Comparison of ENCODE assay signal across 10 mouse cellular contexts in genomic region chr16:89944050-89944449, GRCm38 (mm10).
DNase-seq lines count a peak whose midpoint lies in the region; ATAC-seq and TF ChIP-seq lines count a peak whose summit lies in the region.
"Had no signal": no experiment of that assay in that cellular context is flagged by ENCODE, and none has a peak within 500 bp of the region (broad histone marks: within the 10 kb centered on the region; RNA-seq: fewer than 3 reads in every experiment).

No protein-coding gene starts in this region.

- no peak overlapping the region for H3K9ac ChIP-seq in embryonic facial prominence, embryonic 14.5 days (ENCODE audit: low read depth, low read length)
- H3K9ac ChIP-seq in hindbrain, postnatal 0 days (replicated peaks; ENCODE audit: low read length) = peak overlapping the region; percentile 4; the same call in 1 of the 2 replicates
- no peak overlapping the region for H3K9ac ChIP-seq in neural tube, embryonic 12.5 days
- no peak overlapping the region for H3K9ac ChIP-seq in liver, embryonic 11.5 days (ENCODE audit: low read depth, low read length)

- no peak overlapping the region for H3K4me2 ChIP-seq in embryonic facial prominence, embryonic 14.5 days (ENCODE audit: low read depth, low read length)
- peak overlapping the region; percentile 31 for H3K4me2 ChIP-seq in hindbrain, postnatal 0 days (ENCODE audit: low read depth, low read length)
- peak overlapping the region; percentile 30 for H3K4me2 ChIP-seq in neural tube, embryonic 12.5 days (replicated peaks)
- no peak overlapping the region for H3K4me2 ChIP-seq in liver, embryonic 11.5 days

- peak; percentile 30; the same call in 1 of the 2 replicates for ATAC-seq in embryonic facial prominence, embryonic 14.5 days (ENCODE audit: low read depth)
- ATAC-seq in hindbrain, postnatal 0 days = peak; percentile 76
- ATAC-seq in neural tube, embryonic 12.5 days (ENCODE audit: low FRiP score, low read depth) = peak; percentile 72
- no peak for ATAC-seq in liver, embryonic 11.5 days (replicated peaks; ENCODE audit: low FRiP score)

- TF ChIP-seq CTCF in kidney, adult 2 months (conservative IDR thresholded peaks at IDR 0.05; ENCODE audit: insufficient read depth, insufficient read length, low read depth, low read length) = no peak
- TF ChIP-seq CTCF in hindbrain, postnatal 0 days (IDR thresholded peaks at IDR 0.05; ENCODE audit: low read depth) = no peak

- no peak overlapping the region for H3K4me3 ChIP-seq in kidney, adult 2 months (ENCODE audit: insufficient read depth, low read depth, low read length)
- no peak overlapping the region for H3K4me3 ChIP-seq in embryonic facial prominence, embryonic 14.5 days (ENCODE audit: low read depth, low read length)
- no peak overlapping the region for H3K4me3 ChIP-seq in hindbrain, postnatal 0 days (ENCODE audit: low read length)
- no peak overlapping the region for H3K4me3 ChIP-seq in neural tube, embryonic 12.5 days
- H3K4me3 ChIP-seq in liver, embryonic 11.5 days (ENCODE audit: low read depth, low read length) = no peak overlapping the region
- H3K4me3 ChIP-seq: erythroblast, embryonic 14.5 days had no signal

- WGBS in kidney, adult 2 months = 59% methylated on average over 6 of the region's 6 CpGs
- 25% methylated on average over 6 of the region's 6 CpGs for WGBS in embryonic facial prominence, embryonic 14.5 days
- 13% methylated on average over 6 of the region's 6 CpGs for WGBS in hindbrain, postnatal 0 days
- WGBS in neural tube, embryonic 12.5 days = 4% methylated on average over 6 of the region's 6 CpGs
- 61% methylated on average over 6 of the region's 6 CpGs for WGBS in liver, embryonic 11.5 days

- 0 out of 2 replicates have a peak, but pooled peaks cover 7% of the 10 kb centered on the region for H3K9me3 ChIP-seq in embryonic facial prominence, embryonic 14.5 days (ENCODE audit: control insufficient read depth, low read length)
- H3K9me3 ChIP-seq in hindbrain, postnatal 0 days (ENCODE audit: low read length) = no peaks in the 10 kb centered on the region
- H3K9me3 ChIP-seq in neural tube, embryonic 12.5 days = no peaks in the 10 kb centered on the region
- no peaks in the 10 kb centered on the region for H3K9me3 ChIP-seq in liver, embryonic 11.5 days (ENCODE audit: control insufficient read depth, low read length)

- no peaks in the 10 kb centered on the region for H3K27me3 ChIP-seq in kidney, adult 2 months (replicated peaks; ENCODE audit: control insufficient read depth, insufficient read depth, low read length)
- no peaks in the 10 kb centered on the region for H3K27me3 ChIP-seq in embryonic facial prominence, embryonic 14.5 days (replicated peaks; ENCODE audit: control insufficient read depth, insufficient read depth, low read length)
- H3K27me3 ChIP-seq in hindbrain, postnatal 0 days (ENCODE audit: insufficient read depth, low read length) = no peaks in the 10 kb centered on the region
- no peaks in the 10 kb centered on the region for H3K27me3 ChIP-seq in neural tube, embryonic 12.5 days (replicated peaks)
- H3K27me3 ChIP-seq in liver, embryonic 11.5 days (replicated peaks; ENCODE audit: control insufficient read depth, insufficient read depth, low read length) = no peaks in the 10 kb centered on the region

- peak; percentile 42 for DNase-seq in kidney, postnatal 10 days
- no peak for DNase-seq in kidney, adult 2 months
- DNase-seq in embryonic facial prominence, embryonic 14.5 days (ENCODE audit: low spot score) = peak; percentile 55
- DNase-seq in hindbrain, postnatal 0 days (ENCODE audit: low spot score) = peak; percentile 39
- no peak for DNase-seq in c-Kit-positive CD71-positive TER-119-positive erythroid progenitor cells, embryonic 14.5 days (ENCODE audit: low spot score)
- DNase-seq in thymus, adult 18-20 months = no peak
- no peak for DNase-seq in liver, embryonic 11.5 days (ENCODE audit: low spot score)

- H3K4me1 ChIP-seq in kidney, adult 2 months (ENCODE audit: control insufficient read depth, insufficient read depth, low read length) = no peaks in the 10 kb centered on the region
- H3K4me1 ChIP-seq in embryonic facial prominence, embryonic 14.5 days (ENCODE audit: control insufficient read depth, insufficient read depth, low read length) = peaks cover 27% of the 10 kb centered on the region
- H3K4me1 ChIP-seq in hindbrain, postnatal 0 days (ENCODE audit: insufficient read depth, low read length) = peaks cover 15% of the 10 kb centered on the region; the same call in 1 of the 2 replicates
- H3K4me1 ChIP-seq in neural tube, embryonic 12.5 days = peaks cover 23% of the 10 kb centered on the region
- no peaks in the 10 kb centered on the region; the same call in 1 of the 2 replicates for H3K4me1 ChIP-seq in liver, embryonic 11.5 days (replicated peaks; ENCODE audit: control insufficient read depth, insufficient read depth, low read length)

- no peak overlapping the region for H3K27ac ChIP-seq in kidney, adult 2 months (ENCODE audit: insufficient read depth, low read depth, low read length)
- H3K27ac ChIP-seq in embryonic facial prominence, embryonic 14.5 days (replicated peaks; ENCODE audit: low read depth, low read length) = no peak overlapping the region
- 0 out of 2 replicates have a peak overlapping the region, but pooled peaks have one; percentile 16 for H3K27ac ChIP-seq in hindbrain, postnatal 0 days
- H3K27ac ChIP-seq in neural tube, embryonic 12.5 days = no peak overlapping the region
- H3K27ac ChIP-seq in liver, embryonic 11.5 days (ENCODE audit: low read depth, low read length) = no peak overlapping the region
- H3K27ac ChIP-seq: macrophage had no signal

- TF ChIP-seq POLR2A in kidney, adult 2 months (IDR thresholded peaks at IDR 0.05; ENCODE audit: low read depth, low read length) = no peak

- H3K36me3 ChIP-seq in kidney, adult 2 months (ENCODE audit: control insufficient read depth, insufficient read depth, low read length) = no peaks in the 10 kb centered on the region
- no peaks in the 10 kb centered on the region for H3K36me3 ChIP-seq in embryonic facial prominence, embryonic 14.5 days (ENCODE audit: control insufficient read depth, insufficient read depth, low read length)
- H3K36me3 ChIP-seq in hindbrain, postnatal 0 days (ENCODE audit: insufficient read depth, low read length) = no peaks in the 10 kb centered on the region
- no peaks in the 10 kb centered on the region for H3K36me3 ChIP-seq in neural tube, embryonic 12.5 days
- H3K36me3 ChIP-seq in liver, embryonic 11.5 days (ENCODE audit: control insufficient read depth, insufficient read depth, low read length) = no peaks in the 10 kb centered on the region

Comparison
In these comparisons a context has a peak if more than half of its experiments do, and no peak if none do; other contexts are left out.
1. DNase-seq: peak in kidney, postnatal 10 days (single experiment), embryonic facial prominence, embryonic 14.5 days (single experiment) and hindbrain, postnatal 0 days (single experiment); none in kidney, adult 2 months (single experiment), c-Kit-positive CD71-positive TER-119-positive erythroid progenitor cells, embryonic 14.5 days (single experiment), thymus, adult 18-20 months (0 of 2) and liver, embryonic 11.5 days (single experiment).
2. H3K4me2 ChIP-seq: peak in hindbrain, postnatal 0 days (single experiment) and neural tube, embryonic 12.5 days (single experiment); none in embryonic facial prominence, embryonic 14.5 days (single experiment) and liver, embryonic 11.5 days (single experiment).